Mouse (Mus musculus): ENCODE data around the gene H3f3a. TPM values are rescaled to one million over a fixed set of nuclear protein-coding genes. Genes with fewer than 3 reads are reported as not detected.

Gene H3f3a
- total RNA-seq, 2 experiments from 2014 or later = 476 to 478 TPM

DNA sequence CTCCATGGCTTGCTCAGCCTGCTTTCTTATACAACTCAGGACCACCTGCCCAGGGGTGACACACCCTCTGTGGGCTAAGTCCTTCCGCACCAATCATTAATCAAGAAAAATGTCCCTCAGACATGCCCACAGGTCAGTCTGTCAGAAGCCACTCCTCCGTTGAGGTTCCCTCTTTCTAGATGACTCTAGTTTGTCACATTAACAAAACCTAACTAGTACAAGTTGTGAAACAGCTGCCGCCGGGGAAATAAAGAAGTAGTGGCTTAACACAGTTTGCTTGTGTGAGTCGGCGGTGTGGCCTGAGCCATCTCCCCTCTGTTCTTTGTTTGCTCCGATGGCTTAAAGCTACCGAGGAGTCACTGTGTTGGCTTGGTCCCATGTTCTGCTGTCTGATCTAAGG lies 51.1 kb downstream of the H3f3a start:
- DNase-seq (ENCODE audit: low spot score in 2 of 2) = no peak

DNA sequence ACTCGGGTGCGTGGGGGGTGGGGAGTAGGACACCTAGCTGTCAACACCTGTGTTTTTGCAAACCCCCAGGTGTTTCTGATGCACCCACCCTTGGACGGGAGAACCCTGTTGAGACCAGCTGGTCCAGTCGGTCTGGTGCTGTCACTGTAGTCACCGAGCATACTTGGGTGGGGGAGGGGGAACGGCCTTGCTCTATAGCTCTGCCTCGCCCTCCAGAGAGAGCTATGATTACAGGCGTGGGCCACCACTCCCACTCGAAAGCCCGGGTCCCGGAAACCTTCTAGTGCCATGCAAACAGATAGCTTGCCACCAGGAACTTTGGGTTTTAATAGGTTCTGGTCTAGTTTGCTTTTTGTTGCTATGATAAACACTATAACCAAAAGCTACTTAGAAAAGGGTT lies 51.6 kb downstream of the H3f3a start:
- no peak for DNase-seq (ENCODE audit: low spot score in 2 of 2)

DNA sequence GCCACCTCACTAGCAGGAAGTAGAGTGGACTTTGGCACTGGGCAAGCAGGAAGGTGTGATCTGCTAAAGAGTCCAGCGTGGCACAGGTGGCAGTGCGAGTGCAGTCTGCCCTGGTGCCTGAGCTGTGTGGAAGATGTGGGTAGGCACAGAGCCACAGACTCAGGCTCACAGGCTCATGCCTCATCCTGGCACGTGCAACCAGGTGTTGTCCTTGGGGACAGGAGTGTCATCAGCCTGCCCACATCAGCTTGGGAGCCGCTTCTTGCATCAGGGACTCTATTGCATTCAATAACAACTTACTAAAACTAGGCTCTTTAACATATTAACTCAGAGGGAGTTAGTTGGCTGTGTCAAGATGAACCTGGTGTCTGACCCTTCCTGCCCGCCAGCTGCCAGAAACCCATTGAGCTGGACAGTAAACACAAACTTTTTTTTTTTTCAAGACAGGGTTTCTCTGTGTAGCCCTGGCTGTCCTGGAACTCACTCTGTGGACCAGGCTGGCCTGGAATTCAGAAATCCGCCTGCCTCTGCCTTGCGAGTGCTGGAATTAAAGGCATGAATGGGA lies 55.7 kb downstream of the H3f3a start:
- DNase-seq (ENCODE audit: low spot score in 2 of 2) = no peak

GRCm38 (mm10) chr1:180757252-180757955 lies 56.3 kb downstream of the H3f3a start:
- no peak for DNase-seq (ENCODE audit: low spot score in 2 of 2)

DNA sequence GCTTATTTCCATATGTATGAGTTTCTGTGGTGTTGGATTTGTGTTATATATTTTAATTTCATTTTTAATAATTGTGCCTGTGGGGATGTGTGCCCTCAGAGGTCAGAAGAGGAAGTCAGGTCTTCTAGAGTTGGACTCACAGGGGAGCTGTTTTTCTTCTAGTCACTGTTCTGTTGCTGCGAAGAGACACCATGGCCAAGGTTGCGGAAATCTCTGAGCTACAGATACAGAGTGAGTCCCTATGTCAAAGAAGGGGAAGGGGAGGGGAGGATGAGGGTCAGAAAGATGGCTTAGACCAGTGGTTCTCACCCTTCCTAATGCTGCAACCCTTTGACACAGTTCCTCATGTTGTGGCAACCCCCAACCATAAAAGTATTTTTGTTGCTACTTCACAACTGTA lies 57.0 kb downstream of the H3f3a start:
- DNase-seq (ENCODE audit: low spot score in 2 of 2) = no peak

GRCm38 (mm10) chr1:180754376-180754775 lies 59.4 kb downstream of the H3f3a start:
- DNase-seq (ENCODE audit: low spot score in 2 of 2) = no peak

DNA sequence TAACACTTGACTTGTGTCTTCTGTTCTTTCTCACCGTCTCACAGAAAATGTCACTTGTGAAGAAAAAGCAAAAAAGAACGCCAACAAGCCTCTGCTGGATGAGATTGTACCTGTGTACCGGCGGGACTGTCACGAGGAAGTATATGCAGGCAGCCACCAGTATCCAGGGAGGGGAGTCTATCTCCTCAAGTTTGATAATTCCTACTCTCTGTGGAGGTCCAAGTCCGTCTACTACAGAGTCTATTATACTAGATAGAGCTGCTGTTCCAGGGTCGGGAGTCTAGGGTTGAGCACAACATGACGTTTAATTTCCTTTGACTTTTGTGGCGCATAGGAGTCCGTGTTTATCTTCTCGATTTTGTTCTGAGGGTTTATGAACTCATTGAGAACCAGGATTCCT lies 61.6 kb downstream of the H3f3a start:
- DNase-seq (ENCODE audit: low spot score in 2 of 2) = no peak

Other genes with a start within 250 kb of the H3f3a start
- gene Parp1, start 245.0 kb downstream of the H3f3a start, total RNA-seq (2021) = 100 to 1,000 TPM; 128 to 133 TPM
- 1 to 10 TPM; 4.4 to 6.0 TPM for gene Lin9, start 172.8 kb downstream of the H3f3a start, total RNA-seq (2021)
- gene Mixl1, start 116.9 kb downstream of the H3f3a start, total RNA-seq (2021) = not detected
- 10 to 100 TPM; 32.8 TPM for gene Acbd3, start 87.9 kb downstream of the H3f3a start, total RNA-seq (2021)
- gene Sde2, start 37.2 kb upstream of the H3f3a start, total RNA-seq (2021) = 10 to 100 TPM; 20.9 to 22.4 TPM
- gene Lefty2, start 79.2 kb upstream of the H3f3a start, total RNA-seq (2021) = 10 to 100 TPM in 1 of 2 experiments, 1 to 10 TPM in 1; 8.7 to 10.2 TPM
- 10 to 100 TPM; 29.6 to 31.4 TPM for gene Pycr2, start 90.3 kb upstream of the H3f3a start, total RNA-seq (2021)
- 1 to 10 TPM; 3.9 to 6.4 TPM for gene Lefty1, start 121.1 kb upstream of the H3f3a start, total RNA-seq (2021)
- gene Tmem63a, start 128.4 kb upstream of the H3f3a start, total RNA-seq (2021) = 1 to 10 TPM; 3.7 to 3.8 TPM
- 10 to 100 TPM; 14.0 to 16.2 TPM for gene Ephx1, start 207.0 kb upstream of the H3f3a start, total RNA-seq (2021)
- gene 9130409I23Rik, start 237.3 kb upstream of the H3f3a start, total RNA-seq (2021) = not detected